Mouse (Mus musculus) adrenal gland, postnatal 10 days (tissue): ENCODE data around the gene Zfp760. TPM values are rescaled to one million over a fixed set of nuclear protein-coding genes. Genes with fewer than 3 reads are reported as not detected.

Source experiments
- total RNA-seq, 2 experiments: library from RNA; stranded (reverse); gene quantifications; 2 replicates each; pipeline ENCODE4 v1.2.3; 2021

Gene Zfp760
- total RNA-seq, 2 experiments from 2014 or later: 4.7 to 8.3 TPM

Other genes with a start within 250 kb of the Zfp760 start
- 1 to 10 TPM; 4.1 to 6.3 TPM for gene Zfp53, start 218.7 kb upstream of the Zfp760 start, total RNA-seq
- 10 to 100 TPM; 20.0 to 23.6 TPM for gene Zfp52, start 172.2 kb upstream of the Zfp760 start, total RNA-seq
- gene Zfp948, start 140.7 kb upstream of the Zfp760 start, total RNA-seq: 10 to 100 TPM; 10.3 to 11.4 TPM
- 1 to 10 TPM; 5.1 to 5.5 TPM for gene Zfp983, start 57.1 kb upstream of the Zfp760 start, total RNA-seq
- 1 to 10 TPM; 3.9 to 4.9 TPM for gene Gm10226, start 15.9 kb upstream of the Zfp760 start, total RNA-seq
- 10 to 100 TPM in 1 of 2 experiments, 1 to 10 TPM in 1; 9.7 to 12.6 TPM for gene Zfp229, start 23.1 kb downstream of the Zfp760 start, total RNA-seq
- gene Zfp820, start 138.0 kb downstream of the Zfp760 start, total RNA-seq: 1 to 10 TPM; 3.7 to 4.8 TPM
- gene Zfp995, start 202.2 kb downstream of the Zfp760 start, total RNA-seq: 1 to 10 TPM; 3.9 to 4.1 TPM